Mouse (Mus musculus) liver, embryonic 14.5 days (tissue): ENCODE data around the gene Odf3l1. TPM values are rescaled to one million over a fixed set of nuclear protein-coding genes. Genes with fewer than 3 reads are reported as not detected.
A peak's percentile ranks its signal among the peaks of the same experiment; 100 is the strongest.

Experiments used
- ATAC-seq: fragments of 200-750 bp; cut with Nextera tagmentation; 2 replicates; pipeline ENCODE4 v1.8.0; 2017; ENCODE audit warnings: moderate number of reproducible peaks, mild to moderate bottlenecking, moderate library complexity; ENCODE audit not compliant: insufficient read depth
- DNase-seq, 3 experiments: peaks; one replicate each; pipeline ENCODE4 v3.0.0-alpha.2; 2012 to 2013; ENCODE audit warnings: low read depth in 3 of 3, low spot score in 3 of 3
- H3K27ac ChIP-seq: fragments of 300-500 bp; sonication (generic); 2 replicates; pipeline ENCODE4 v1.5.1; 2014; ENCODE audit warnings: moderate library complexity, mild to moderate bottlenecking, control low read depth, inconsistent platforms
- H3K27me3 ChIP-seq: fragments of 300-500 bp; sonication (generic); 2 replicates; pipeline ENCODE4 v1.6.1; 2014; ENCODE audit warnings: mild to moderate bottlenecking, low read length, moderate library complexity; ENCODE audit not compliant: control insufficient read depth, insufficient read depth
- H3K36me3 ChIP-seq: fragments of 300-500 bp; sonication (generic); replicated peaks from 2 replicates; pipeline ENCODE4 v1.6.1; 2014; ENCODE audit warnings: low read depth; ENCODE audit not compliant: control insufficient read depth, insufficient read depth
- H3K4me1 ChIP-seq, 2 experiments: fragments of 200-500 bp in 1 of 2; fragments of 300-500 bp in 1 of 2; sonication (generic) in 1 of 2; replicated peaks; 2 replicates each; pipeline ENCODE4 v1.6.1; 2012 to 2014; ENCODE audit warnings: antibody characterized with exemption in 1 of 2, inconsistent platforms in 1 of 2, low read length in 1 of 2; ENCODE audit not compliant: control insufficient read depth in 2 of 2, insufficient read depth in 2 of 2
- H3K4me2 ChIP-seq: fragments of 300-500 bp; sonication (generic); 2 replicates; pipeline ENCODE4 v1.6.1; 2014; ENCODE audit warnings: low read depth, mild to moderate bottlenecking, control low read depth, moderate library complexity
- H3K4me3 ChIP-seq, 2 experiments: fragments of 200-500 bp in 1 of 2; fragments of 300-500 bp in 1 of 2; sonication (generic) in 1 of 2; 2 replicates each; pipeline ENCODE4 v1.5.1; 2012 to 2014; ENCODE audit warnings: low read depth in 2 of 2, low read length in 2 of 2, mild to moderate bottlenecking in 2 of 2, control low read depth in 1 of 2, inconsistent platforms in 1 of 2, moderate library complexity in 1 of 2; ENCODE audit not compliant: insufficient read depth in 1 of 2
- H3K9ac ChIP-seq: fragments of 300-500 bp; sonication (generic); replicated peaks from 2 replicates; pipeline ENCODE4 v1.6.1; 2014; ENCODE audit warnings: mild to moderate bottlenecking, control low read depth, moderate library complexity
- H3K9me3 ChIP-seq: fragments of 300-500 bp; sonication (generic); 2 replicates; pipeline ENCODE4 v1.6.1; 2016; ENCODE audit warnings: low read length, mixed read lengths; ENCODE audit not compliant: control insufficient read depth
- CTCF ChIP-seq: IDR thresholded peaks from 2 replicates; pipeline ENCODE4 v1.5.1; 2016; ENCODE audit warnings: antibody characterized with exemption, low read depth, control low read depth
- EP300 ChIP-seq: IDR thresholded peaks from 2 replicates; pipeline ENCODE4 v1.6.1; 2016; ENCODE audit warnings: antibody characterized with exemption, low read depth
- WGBS: fragments of 180-500 bp; shearing (Covaris S2); extraction: QIAGEN DNeasy Blood & Tissue Kit; methylation state at CpG from one replicate; pipeline ENCODE4 v1.1.7; 2014; ENCODE audit not compliant: insufficient replicate concordance; 5-methylcytosine and 5-hydroxymethylcytosine counted together
- polyA plus RNA-seq, 2 experiments: library from polyadenylated mRNA; depleted of rRNA in 1 of 2; stranded (reverse) in 1 of 2; unstranded in 1 of 2; fragments of >200 nt; fragmentation: Nextera tagmentation in 1 of 2; extraction: Ambion mirVana in 1 of 2; gene quantifications; 2 replicates each; pipeline versions ENCODE4 v1.2.1 to v1.2.3; 2012 to 2014

The Odf3l1 gene
- polyA plus RNA-seq, 2 experiments = not detected

GRCm38 (mm10) chr9:56869552-56869951, 5.1 kb upstream of the Odf3l1 start:
- Histone ChIP-seq H3K36me3 (no peaks in the 10 kb centered on the region), H3K4me2 (no peak overlapping the region), H3K4me3 (no peak overlapping the region), H3K9ac (no peak overlapping the region), H3K4me1 (no peaks in the 10 kb centered on the region), H3K9me3 (no peaks in the 10 kb centered on the region), H3K27ac (no peak overlapping the region), H3K27me3 (no peaks in the 10 kb centered on the region; the same call in 1 of the 2 replicates)
- TF ChIP-seq EP300 (no peak), CTCF (no peak)
- 58% methylated on average over 13 of the region's 13 CpGs for WGBS
- ATAC-seq = no peak
- DNase-seq = no peak

- Histone ChIP-seq H3K4me1 (no peaks in the 10 kb centered on the region), H3K9ac (no peak overlapping the region), H3K36me3 (no peaks in the 10 kb centered on the region), H3K4me2 (no peak overlapping the region), H3K27ac (no peak overlapping the region), H3K9me3 (no peaks in the 10 kb centered on the region), H3K27me3 (no peaks in the 10 kb centered on the region; the same call in none of the 2 replicates), H3K4me3 (no peak overlapping the region)
- 45% methylated on average over 6 of the region's 6 CpGs for WGBS
- TF ChIP-seq CTCF (no peak), EP300 (no peak)
- DNase-seq (no peak), ATAC-seq (no peak)
Observed at GRCm38 (mm10) chr9:56868292-56868691, 3.8 kb upstream of the Odf3l1 start.

GRCm38 (mm10) chr9:56866430-56866829, 2.0 kb upstream of the Odf3l1 start:
- 47% methylated on average over 5 of the region's 5 CpGs for WGBS
- H3K4me2 ChIP-seq = no peak overlapping the region
- TF ChIP-seq EP300 = no peak
- no peak for TF ChIP-seq CTCF

GRCm38 (mm10) chr9:56865673-56866400, 1.4 kb upstream of the Odf3l1 start:
- DNase-seq (no peak), ATAC-seq (no peak)
- WGBS = 46% methylated on average over 11 of the region's 11 CpGs
- Histone ChIP-seq H3K4me2 (no peak overlapping the region), H3K4me1 (no peaks in the 10 kb centered on the region), H3K9me3 (no peaks in the 10 kb centered on the region), H3K9ac (no peak overlapping the region), H3K36me3 (no peaks in the 10 kb centered on the region), H3K27me3 (no peaks in the 10 kb centered on the region; the same call in none of the 2 replicates), H3K27ac (no peak overlapping the region), H3K4me3 (no peak overlapping the region)
- TF ChIP-seq EP300 = no peak
- no peak for TF ChIP-seq CTCF

More at GRCm38 (mm10) chr9:56866430-56866829, 2.0 kb upstream of the Odf3l1 start:
- Histone ChIP-seq H3K4me1 (no peaks in the 10 kb centered on the region), H3K27me3 (no peaks in the 10 kb centered on the region; the same call in none of the 2 replicates), H3K4me3 (no peak overlapping the region), H3K36me3 (no peaks in the 10 kb centered on the region), H3K27ac (no peak overlapping the region), H3K9me3 (no peaks in the 10 kb centered on the region), H3K9ac (no peak overlapping the region)
- DNase-seq (no peak), ATAC-seq (no peak)

- Histone ChIP-seq H3K27ac (no peak within 1 kb of the TSS), H3K9ac (no peak within 1 kb of the TSS), H3K4me1 (no peaks in the 10 kb centered on the region), H3K36me3 (no peaks in the 10 kb centered on the region), H3K4me2 (peak within 1 kb of the TSS; percentile 3; the same call in 1 of the 2 replicates), H3K9me3 (no peaks in the 10 kb centered on the region), H3K4me3 (0 out of 4 replicates have a peak within 1 kb of the TSS, but pooled peaks of 1 of the 2 experiments have one; percentile 5), H3K27me3 (no peaks in the 10 kb centered on the region; the same call in none of the 2 replicates)
- ATAC-seq (no peak), DNase-seq (no peak)
- TF ChIP-seq EP300 = no peak
- no peak for TF ChIP-seq CTCF
- 9% methylated on average over 24 of the region's 24 CpGs for WGBS
Observed at GRCm38 (mm10) chr9:56864832-56865231, 353 bp upstream of the Odf3l1 start, which contains the start of gene Cspg4. Gene Cspg4, plus strand, starts transcription at chr9:56865033.
